ENCODE assay signal across 11 mouse cellular contexts in genomic region chr2:79738958-79739357, GRCm38 (mm10). TPM values are rescaled to one million over a fixed set of nuclear protein-coding genes. Genes with fewer than 3 reads are reported as not detected.
DNase-seq lines count a peak whose midpoint lies in the region; ATAC-seq and TF ChIP-seq lines count a peak whose summit lies in the region.
"Had no signal": no experiment of that assay in that cellular context is flagged by ENCODE, and none has a peak within 500 bp of the region (broad histone marks: within the 10 kb centered on the region; RNA-seq: fewer than 3 reads in every experiment).

No protein-coding gene starts in this region.

- no peak for TF ChIP-seq CTCF in Patski (IDR thresholded peaks at IDR 0.05)

- H3K9ac ChIP-seq in kidney, embryonic 14.5 days (ENCODE audit: low read depth, low read length) = no peak overlapping the region
- H3K9ac ChIP-seq: neural tube, embryonic 12.5 days had no signal

- no peak overlapping the region for H3K4me3 ChIP-seq in kidney, embryonic 14.5 days (ENCODE audit: low read length)
- H3K4me3 ChIP-seq: neural tube, embryonic 12.5 days had no signal

- WGBS in kidney, embryonic 14.5 days = 94% methylated on average over 2 of the region's 2 CpGs

- 0 out of 2 replicates have a peak, but pooled peaks cover 10% of the 10 kb centered on the region for H3K9me3 ChIP-seq in kidney, embryonic 14.5 days (ENCODE audit: control insufficient read depth, low read length)
- H3K9me3 ChIP-seq: G1E had no signal

- no peak overlapping the region for H3K4me2 ChIP-seq in kidney, embryonic 14.5 days (replicated peaks; ENCODE audit: low read depth, low read length)
- H3K4me2 ChIP-seq: neural tube, embryonic 12.5 days had no signal

- POLR2A ChIA-PET in Patski (lab: Charles Lee) = no interaction called here

- H3K27ac ChIP-seq in kidney, embryonic 14.5 days (ENCODE audit: low read depth, low read length) = no peak overlapping the region
- H3K27ac ChIP-seq: neural tube, embryonic 12.5 days had no signal

- in situ Hi-C loops in Patski (cut with MboI; ENCODE audit: low pct_unique_long_range_greater_than_20kb) = no loop called here

- no peaks in the 10 kb centered on the region for H3K4me1 ChIP-seq in kidney, embryonic 14.5 days (ENCODE audit: control insufficient read depth, insufficient read depth, low read length)
- H3K4me1 ChIP-seq: neural tube, embryonic 12.5 days had no signal

- CTCF ChIA-PET in Patski (lab: Charles Lee) = no interaction called here

- no peaks in the 10 kb centered on the region for H3K36me3 ChIP-seq in kidney, embryonic 14.5 days (ENCODE audit: control insufficient read depth, insufficient read depth, low read length)
- H3K36me3 ChIP-seq: G1E; neural tube, embryonic 12.5 days had no signal

- DNase-seq in kidney, adult 9 months = peak; percentile 16
- DNase-seq in Patski (ENCODE audit: low read depth, low spot score) = peak; percentile 7
- DNase-seq in fibroblast of lung, adult 2 months (ENCODE audit: low read depth) = peak; percentile 88
- peak; percentile 34 for DNase-seq in lung, postnatal 36 days
- no peak for DNase-seq in cerebellum, adult 11 months
- no peak for DNase-seq in thymus, postnatal 0 days (ENCODE audit: low spot score)
- DNase-seq: cerebellum, adult 11-12 months had no signal

- no peaks in the 10 kb centered on the region for H3K27me3 ChIP-seq in kidney, embryonic 14.5 days (ENCODE audit: control insufficient read depth, insufficient read depth, low read length)
- no peaks in the 10 kb centered on the region for H3K27me3 ChIP-seq in Patski
- H3K27me3 ChIP-seq: neural tube, embryonic 12.5 days had no signal

- ATAC-seq in kidney, embryonic 14.5 days (ENCODE audit: low FRiP score, low TSS enrichment) = no peak
- no peak for ATAC-seq in Patski

RNA-seq across cellular contexts. Expression of gene Ppp1r1c, which starts 31.4 kb away (rescaled TPM):
- polyA plus RNA-seq in kidney, embryonic 14.5 days (2014; fragmentation: Nextera tagmentation; extraction: Ambion mirVana) = not detected in 2 replicates
- polyA plus RNA-seq in Patski (2021) = not detected
- 0.22 TPM in 1 of 2 replicates, not detected in the other for polyA plus RNA-seq in thymus, postnatal 0 days (2015; fragmentation: Nextera tagmentation; extraction: Ambion mirVana)
- polyA plus RNA-seq: G1E; liver, embryonic 16.5 days had no signal

Comparison
In these comparisons a context has a peak if more than half of its experiments do, and no peak if none do; other contexts are left out.
1. DNase-seq: peak in kidney, adult 9 months (single experiment), Patski (single experiment), fibroblast of lung, adult 2 months (single experiment) and lung, postnatal 36 days (single experiment); none in cerebellum, adult 11 months (single experiment) and thymus, postnatal 0 days (single experiment).